Mouse (Mus musculus): ENCODE results near the gene Dbi. TPM values are rescaled to one million over a fixed set of nuclear protein-coding genes. Genes with fewer than 3 reads are reported as not detected.
A peak's percentile ranks its signal among the peaks of the same experiment; 100 is the strongest.

The Dbi gene
- total RNA-seq, 2 experiments from 2014 or later: 28.7 to 40.7 TPM

DNA sequence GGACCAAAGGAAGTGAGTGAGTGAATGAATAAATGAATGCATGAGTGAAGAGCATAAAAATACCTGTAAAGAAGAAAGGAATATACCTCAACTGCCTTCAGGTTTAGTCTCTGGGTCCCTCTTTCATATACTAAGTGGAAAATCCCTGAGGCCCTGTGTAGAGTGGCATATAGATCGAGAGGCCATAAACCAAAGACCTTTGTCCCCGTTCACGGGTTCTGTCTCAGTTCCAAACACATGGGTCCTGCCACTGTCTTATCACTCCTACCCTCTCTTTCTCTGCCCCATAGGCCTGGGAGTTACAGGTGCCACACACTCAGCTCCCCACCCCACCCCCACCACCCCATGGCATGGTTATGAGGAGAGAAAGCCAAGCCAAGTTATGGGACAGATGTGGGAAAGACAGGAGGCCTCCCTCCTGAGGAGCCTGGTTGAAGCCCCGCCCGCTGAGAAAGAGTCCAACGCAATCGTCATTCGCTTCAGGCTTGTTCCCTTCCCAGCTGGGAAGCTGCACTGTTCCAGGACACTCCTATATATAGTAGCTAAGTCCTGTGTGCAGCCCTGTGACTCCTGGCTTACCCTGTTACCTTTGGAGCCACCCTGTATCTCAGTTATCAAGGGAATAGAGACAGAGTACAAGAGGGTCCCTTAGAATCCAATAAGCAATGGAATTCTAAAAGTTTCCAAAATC is 29.9 kb downstream of the Dbi start:
- ATAC-seq (replicated peaks; ENCODE audit: low FRiP score, poor library complexity, severe bottlenecking): no peak

GRCm38 (mm10) chr1:120089180-120089579 is 31.7 kb downstream of the Dbi start:
- ATAC-seq (replicated peaks; ENCODE audit: low FRiP score, poor library complexity, severe bottlenecking): no peak

GRCm38 (mm10) chr1:120086644-120087043 is 34.2 kb downstream of the Dbi start:
- no peak for ATAC-seq (replicated peaks; ENCODE audit: low FRiP score, poor library complexity, severe bottlenecking)

GRCm38 (mm10) chr1:120085696-120086095 is 35.2 kb downstream of the Dbi start:
- no peak for ATAC-seq (replicated peaks; ENCODE audit: low FRiP score, poor library complexity, severe bottlenecking)

DNA sequence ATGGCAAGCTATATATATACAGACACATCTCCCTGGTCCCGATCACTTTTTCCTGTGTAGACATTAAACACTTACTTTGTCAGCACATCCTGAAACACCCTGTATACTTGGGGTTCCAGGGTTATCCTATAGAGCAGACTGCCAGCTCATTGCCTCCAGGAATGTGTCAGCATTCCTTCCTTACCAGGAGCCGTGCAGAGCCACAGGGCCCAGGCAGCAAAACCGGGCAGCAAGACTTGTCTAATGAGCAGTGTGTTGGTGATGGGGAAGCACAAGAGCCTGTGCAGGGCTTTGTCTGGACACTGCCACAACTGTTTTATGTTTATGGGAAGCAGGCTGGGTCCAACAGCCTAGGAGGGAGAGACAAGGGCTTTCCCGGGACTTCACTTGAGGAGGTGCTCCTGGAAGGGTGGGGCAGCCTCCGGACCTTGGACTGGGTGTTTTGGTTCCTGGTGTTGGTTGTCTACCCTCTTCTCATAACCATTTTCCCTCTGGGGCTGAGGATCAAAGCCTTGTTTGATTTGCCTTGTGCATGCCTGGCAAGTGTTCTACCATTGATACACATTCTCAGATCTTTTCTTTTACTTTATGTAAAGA is 36.9 kb downstream of the Dbi start:
- no peak for ATAC-seq (replicated peaks; ENCODE audit: low FRiP score, poor library complexity, severe bottlenecking)

DNA sequence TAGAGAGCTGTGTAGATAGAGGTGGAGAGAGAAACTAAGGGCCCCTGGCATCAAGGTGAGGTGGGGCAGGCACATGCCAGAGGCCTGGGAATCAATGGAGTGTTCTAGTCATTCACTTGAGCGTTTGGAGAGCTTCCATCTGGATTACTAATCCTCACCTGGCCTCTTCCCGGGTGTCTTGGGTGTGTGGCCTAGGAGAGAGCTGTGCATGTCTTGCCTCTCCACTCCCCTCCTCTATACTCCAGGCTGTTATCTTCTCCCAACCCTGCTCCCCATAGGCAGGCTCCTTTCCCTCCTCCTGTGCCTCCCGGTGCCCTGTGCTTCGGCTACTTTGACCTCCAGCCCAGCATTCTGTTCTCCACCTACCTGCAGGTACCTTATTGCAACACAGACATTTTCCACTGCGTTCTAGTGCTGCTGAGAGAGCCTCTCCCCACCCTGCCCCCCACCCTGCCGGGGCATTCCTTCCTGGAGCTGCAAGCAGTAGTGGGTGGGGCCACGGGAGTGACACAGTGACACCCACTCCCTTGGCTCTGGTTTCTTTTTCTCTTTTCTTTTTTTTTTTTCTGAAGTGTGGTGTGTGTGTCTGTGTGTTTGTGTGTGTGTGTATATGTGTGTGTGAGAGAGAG is 37.8 kb downstream of the Dbi start:
- ATAC-seq (replicated peaks; ENCODE audit: low FRiP score, poor library complexity, severe bottlenecking): no peak

DNA sequence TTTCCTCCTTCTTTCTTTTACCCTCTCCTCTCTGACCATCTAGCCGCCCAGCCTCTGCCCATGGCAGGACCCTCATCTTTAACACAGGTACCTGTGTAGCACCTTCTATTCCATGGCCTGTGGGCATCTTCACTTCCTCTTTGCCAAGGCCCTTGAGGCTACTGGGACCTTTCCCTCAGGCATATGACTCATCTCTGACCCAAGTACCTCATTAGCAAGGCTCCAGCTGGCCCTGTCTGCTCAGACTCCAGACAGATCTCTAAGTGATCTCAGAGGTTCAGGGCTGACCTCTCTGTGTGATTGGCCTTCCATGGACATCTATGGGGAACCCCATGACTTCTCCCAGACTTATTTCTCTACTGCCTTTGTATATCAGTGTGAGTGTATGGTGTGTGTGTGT is 40.2 kb downstream of the Dbi start:
- no peak for ATAC-seq (replicated peaks; ENCODE audit: low FRiP score, poor library complexity, severe bottlenecking)

DNA sequence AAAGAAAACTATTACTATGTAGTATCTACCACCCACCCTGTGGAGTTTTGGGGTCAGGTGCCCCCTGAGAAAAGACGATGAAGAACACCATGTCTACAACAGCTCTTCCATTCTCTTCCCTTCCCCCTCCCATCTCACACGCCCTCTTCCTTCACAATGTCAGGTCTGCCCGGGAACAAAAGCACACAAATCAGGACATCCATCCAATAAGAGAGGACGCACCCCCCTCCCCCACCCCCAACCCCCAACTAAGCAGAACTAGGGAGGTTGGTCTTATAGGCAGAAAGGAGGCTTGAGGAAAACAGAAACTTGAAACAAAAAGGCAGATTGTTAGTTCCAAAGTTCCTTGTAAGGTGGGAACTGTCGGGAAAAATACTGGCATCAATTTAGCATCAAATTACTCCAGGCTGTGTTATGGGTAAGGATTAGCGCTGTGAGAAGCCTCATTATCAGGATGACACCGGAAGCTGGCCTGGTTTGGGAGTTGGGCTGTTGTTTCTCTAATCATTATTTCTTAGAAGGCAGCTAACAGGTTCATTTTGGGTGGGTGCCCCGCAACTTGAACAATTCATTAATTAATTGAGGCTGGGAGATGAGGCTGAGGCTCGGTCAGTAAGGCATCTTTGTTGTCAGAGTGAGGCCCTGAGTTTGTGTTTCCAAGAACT is 43.0 kb downstream of the Dbi start:
- no peak for ATAC-seq (replicated peaks; ENCODE audit: low FRiP score, poor library complexity, severe bottlenecking)

DNA sequence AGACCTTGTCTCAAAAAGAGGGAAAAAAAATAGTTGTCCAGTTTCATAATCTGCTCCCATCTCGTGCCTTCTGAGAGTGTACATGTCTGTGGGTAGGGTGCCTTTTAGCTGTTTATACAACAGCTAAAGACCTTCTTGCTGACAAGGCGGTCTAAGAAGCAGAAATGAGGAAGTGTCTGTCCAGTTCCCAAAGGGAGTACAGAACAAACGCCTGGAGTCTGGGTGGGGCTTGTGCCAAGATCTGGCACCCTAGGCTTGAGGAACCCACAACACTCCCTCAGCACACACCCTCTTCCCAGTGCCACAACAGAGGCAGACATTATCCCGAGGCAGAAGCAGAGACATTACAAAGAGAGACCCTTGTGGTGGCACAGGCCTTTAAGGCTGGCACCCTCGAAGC is 45.4 kb downstream of the Dbi start:
- no peak for ATAC-seq (replicated peaks; ENCODE audit: low FRiP score, poor library complexity, severe bottlenecking)

DNA sequence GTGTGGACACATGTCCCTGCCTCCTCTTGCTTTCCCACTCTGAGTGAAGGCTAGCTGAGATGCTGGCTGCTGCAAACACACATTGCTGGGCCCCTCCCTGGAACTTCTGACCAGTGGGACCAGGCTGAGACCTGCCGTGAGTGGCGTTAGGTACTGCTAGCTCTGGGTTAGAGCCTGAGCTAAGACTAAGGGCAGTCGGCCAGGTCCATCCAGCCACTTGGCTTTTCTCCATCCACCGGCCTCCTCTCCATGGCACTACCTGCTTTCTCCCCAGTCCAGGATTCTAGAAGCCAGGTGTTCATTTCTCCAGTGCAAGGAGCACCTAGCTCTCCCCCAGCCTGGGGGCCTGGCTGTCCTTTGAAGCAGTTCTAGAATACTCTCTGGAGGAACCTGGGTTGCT is 45.9 kb downstream of the Dbi start:
- 0 out of 2 replicates have a peak, but pooled peaks have one; percentile 34 for ATAC-seq (replicated peaks; ENCODE audit: low FRiP score, poor library complexity, severe bottlenecking)

- no peak for ATAC-seq (replicated peaks; ENCODE audit: low FRiP score, poor library complexity, severe bottlenecking)
These were observed 46.6 kb downstream of the Dbi start for GRCm38 (mm10) chr1:120074307-120074702.

DNA sequence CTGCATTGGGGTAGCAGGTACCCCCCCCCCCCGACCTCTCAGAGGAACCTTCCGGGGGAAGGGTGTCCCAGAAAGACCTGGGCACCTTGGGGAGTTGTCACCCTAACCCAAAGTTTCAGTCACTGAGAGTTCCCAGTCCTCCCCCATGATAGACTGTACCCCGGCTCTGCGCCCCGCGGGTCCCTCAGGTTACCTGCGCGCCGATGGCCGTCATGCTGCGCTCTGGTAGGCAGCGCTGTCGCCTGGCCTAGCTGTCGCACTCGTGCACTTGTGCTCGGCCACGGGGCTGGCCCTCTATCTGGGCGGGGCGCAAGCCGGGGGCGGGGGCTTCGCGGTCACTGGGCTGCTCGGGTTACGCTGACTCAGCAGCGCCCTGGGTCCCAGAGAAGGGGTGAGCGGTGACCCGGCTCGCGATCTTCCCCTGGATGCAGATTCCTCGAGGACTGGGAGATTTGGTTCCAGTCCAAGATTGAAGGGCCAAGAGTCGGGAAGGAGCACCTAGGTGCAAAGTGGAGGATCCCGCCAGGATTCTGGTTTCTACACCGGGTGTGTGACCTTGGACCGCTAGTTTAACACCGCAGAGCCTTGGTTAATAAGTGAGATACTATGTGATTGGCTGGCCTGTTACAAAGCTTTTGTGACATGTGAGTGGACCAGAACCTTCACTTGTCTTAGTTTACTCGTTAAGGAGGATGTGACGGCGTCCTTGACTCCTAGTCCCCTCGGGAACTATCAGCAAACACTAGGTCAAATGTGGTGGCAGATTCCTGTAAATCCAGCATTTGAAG is 47.2 kb downstream of the Dbi start, which contains the start of gene Tmem37:
TSS of gene Tmem37 (minus strand) at position 556 of the 788 bp plus-strand sequence.
- ATAC-seq (replicated peaks; ENCODE audit: low FRiP score, poor library complexity, severe bottlenecking): no peak

DNA sequence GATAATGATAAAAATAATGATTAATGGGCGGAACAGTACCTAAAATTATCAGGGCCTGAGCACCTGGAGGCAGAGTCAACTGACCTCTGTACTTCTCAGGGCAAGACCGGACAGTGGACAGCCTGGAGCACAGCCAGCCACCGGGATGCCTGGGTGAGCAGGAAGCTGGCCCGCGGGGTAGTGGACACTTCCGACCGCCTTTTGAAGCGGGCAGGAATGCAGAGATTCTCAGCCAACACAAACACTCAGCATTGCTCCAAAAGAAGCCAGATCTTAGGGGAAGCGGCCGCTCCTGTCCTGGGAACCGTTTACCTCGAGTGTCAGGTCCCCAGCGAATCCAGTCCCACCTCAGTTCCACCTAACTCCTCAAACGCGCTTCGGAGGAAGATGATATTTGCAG is 48.0 kb downstream of the Dbi start:
- no peak for ATAC-seq (replicated peaks; ENCODE audit: low FRiP score, poor library complexity, severe bottlenecking)

GRCm38 (mm10) chr1:120071133-120071532 is 49.7 kb downstream of the Dbi start:
- no peak for ATAC-seq (replicated peaks; ENCODE audit: low FRiP score, poor library complexity, severe bottlenecking)

GRCm38 (mm10) chr1:120070168-120070567 is 50.7 kb downstream of the Dbi start:
- ATAC-seq (replicated peaks; ENCODE audit: low FRiP score, poor library complexity, severe bottlenecking): no peak

- ATAC-seq (replicated peaks; ENCODE audit: low FRiP score, poor library complexity, severe bottlenecking): no peak
These were observed 51.8 kb downstream of the Dbi start for GRCm38 (mm10) chr1:120069120-120069519.

GRCm38 (mm10) chr1:120066625-120067024 is 54.3 kb downstream of the Dbi start:
- ATAC-seq (replicated peaks; ENCODE audit: low FRiP score, poor library complexity, severe bottlenecking): no peak

- ATAC-seq (replicated peaks; ENCODE audit: low FRiP score, poor library complexity, severe bottlenecking): no peak
These were observed 54.7 kb downstream of the Dbi start for GRCm38 (mm10) chr1:120066159-120066558.

DNA sequence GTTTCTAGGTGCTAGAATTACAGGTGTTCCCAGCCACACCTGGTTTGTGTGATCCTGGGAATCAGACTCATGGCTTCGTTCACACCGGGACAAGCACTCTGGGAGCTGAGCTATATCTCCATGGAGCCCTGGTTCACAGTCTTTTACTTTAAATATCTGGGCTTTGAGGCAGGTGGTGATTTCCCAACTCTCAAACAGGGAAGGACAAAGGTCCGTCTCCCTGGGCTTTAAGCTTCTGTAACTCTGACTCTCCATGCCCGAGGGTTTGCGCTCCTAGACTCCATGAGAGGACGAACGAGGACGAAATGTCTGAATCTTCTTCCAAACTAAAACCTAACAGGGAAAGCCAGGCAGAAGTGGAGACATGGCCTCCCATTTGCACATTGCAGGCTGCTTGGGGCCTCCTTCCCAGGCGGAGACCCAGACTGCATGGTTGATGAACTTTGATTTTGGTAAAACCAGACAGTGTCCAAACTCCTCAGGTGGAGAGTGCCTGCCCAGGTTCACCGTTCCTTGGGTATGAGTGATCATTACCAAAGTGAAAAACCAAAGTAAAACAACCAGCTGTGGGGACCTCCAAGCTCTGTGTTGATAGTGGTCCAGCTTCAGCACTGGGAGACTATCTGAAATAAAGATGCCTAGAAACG is 56.7 kb downstream of the Dbi start:
- ATAC-seq (replicated peaks; ENCODE audit: low FRiP score, poor library complexity, severe bottlenecking): no peak

Measured in erythroid progenitor cell, adult 5-6 weeks (primary cell).